Mouse (Mus musculus) ES-E14 (cell line): ENCODE data around the gene Fam81b. TPM values are rescaled to one million over a fixed set of nuclear protein-coding genes. Genes with fewer than 3 reads are reported as not detected.

Experiments
- DNase-seq: peaks from one replicate; pipeline ENCODE4 v3.0.0-alpha.2; 2013; ENCODE audit warnings: low read depth, low spot score
- H3K27ac ChIP-seq: 2 replicates; pipeline ENCODE4 v1.5.1; 2012; ENCODE audit warnings: low read depth, mild to moderate bottlenecking, low read length, moderate library complexity, mixed read lengths; ENCODE audit not compliant: poor library complexity, insufficient read depth, severe bottlenecking
- H3K36me3 ChIP-seq: 2 replicates; pipeline ENCODE4 v1.6.1; 2012; ENCODE audit warnings: mild to moderate bottlenecking, low read length, moderate library complexity, mixed read lengths; ENCODE audit not compliant: control insufficient read depth, poor library complexity, insufficient read depth, severe bottlenecking
- H3K4me1 ChIP-seq, 2 experiments: fragments of 150-350 bp in 1 of 2; sonication (generic) in 1 of 2; 2 replicates each; pipeline ENCODE4 v1.6.1; 2012; ENCODE audit warnings: low read length in 2 of 2, mild to moderate bottlenecking in 1 of 2, mixed read lengths in 1 of 2; ENCODE audit not compliant: control insufficient read depth in 2 of 2, insufficient read depth in 2 of 2, poor library complexity in 1 of 2
- H3K4me3 ChIP-seq, 2 experiments: fragments of 150-350 bp in 1 of 2; sonication (generic) in 1 of 2; 2 replicates each; pipeline ENCODE4 v1.5.1; 2012; ENCODE audit warnings: low read length in 2 of 2, low read depth in 1 of 2, mild to moderate bottlenecking in 1 of 2, mixed read lengths in 1 of 2; ENCODE audit not compliant: insufficient read depth in 1 of 2, poor library complexity in 1 of 2, severe bottlenecking in 1 of 2
- H3K9ac ChIP-seq: 2 replicates; pipeline ENCODE4 v1.6.1; 2012; ENCODE audit warnings: low read depth, mild to moderate bottlenecking, low read length, mixed read lengths; ENCODE audit not compliant: poor library complexity, insufficient read depth, severe bottlenecking
- H3K9me3 ChIP-seq: fragments of 150-350 bp; sonication (generic); 2 replicates; pipeline ENCODE4 v1.6.1; 2012; ENCODE audit warnings: low read depth, mild to moderate bottlenecking, low read length; ENCODE audit not compliant: control insufficient read depth, insufficient read depth
- CHD2 ChIP-seq: IDR thresholded peaks from 2 replicates; pipeline ENCODE4 v1.6.1; 2014; ENCODE audit warnings: mild to moderate bottlenecking, low read depth, low read length, inconsistent platforms
- HCFC1 ChIP-seq: IDR thresholded peaks from 2 replicates; pipeline ENCODE4 v1.6.1; 2012; ENCODE audit warnings: low read length, inconsistent platforms, borderline replicate concordance; ENCODE audit not compliant: insufficient read depth
- MAFK ChIP-seq: IDR thresholded peaks from 2 replicates; pipeline ENCODE4 v1.6.1; 2014; ENCODE audit warnings: mild to moderate bottlenecking, low read depth, low read length, inconsistent platforms; ENCODE audit not compliant: insufficient read depth
- ZC3H11A ChIP-seq: IDR thresholded peaks from 2 replicates; pipeline ENCODE4 v1.6.1; 2012; ENCODE audit warnings: low read depth, mild to moderate bottlenecking, inconsistent platforms, low read length, borderline replicate concordance
- ZNF384 ChIP-seq: IDR thresholded peaks from 2 replicates; pipeline ENCODE4 v1.6.1; 2012; ENCODE audit warnings: low read depth, low read length, inconsistent platforms
- in situ Hi-C, 2 experiments: fragments of 600-800 bp; cut with MboI; formaldehyde crosslinking; loops; one replicate each; pipeline ENCODE4 v1.15.1; 2025; ENCODE audit warnings: low sequenced_read_pairs in 2 of 2, inconsistent platforms in 1 of 2; ENCODE audit not compliant: unreplicated experiment in 2 of 2
- total RNA-seq: library from RNA; depleted of rRNA; stranded (reverse); fragments of 300-350 nt; gene quantifications from 2 replicates; pipeline ENCODE4 v1.2.3, GENCODE M21; 2012

The Fam81b gene
- total RNA-seq, 1 experiment: not detected

GRCm38 (mm10) chr13:76189190-76189589 is 115.7 kb downstream of the Fam81b start:
- Histone ChIP-seq H3K36me3 (peaks cover 4% of the 10 kb centered on the region), H3K4me1 (no peaks in the 10 kb centered on the region), H3K9me3 (no peaks in the 10 kb centered on the region; the same call in 1 of the 2 replicates), H3K27ac (no peak overlapping the region), H3K9ac (no peak overlapping the region), H3K4me3 (no peak overlapping the region)
- in situ Hi-C loops: no loop called here
- no peak for DNase-seq
- TF ChIP-seq CHD2 (no peak), MAFK (no peak), ZC3H11A (no peak), HCFC1 (no peak)

- in situ Hi-C loops: no loop called here
- no peak overlapping the region for H3K9ac ChIP-seq
- no peaks in the 10 kb centered on the region; the same call in 1 of the 2 replicates for H3K9me3 ChIP-seq
- TF ChIP-seq ZNF384: no peak
- TF ChIP-seq ZC3H11A: no peak
- no peak for TF ChIP-seq MAFK
- no peak for TF ChIP-seq HCFC1
- no peak for TF ChIP-seq CHD2
- no peaks in the 10 kb centered on the region for H3K4me1 ChIP-seq
- H3K36me3 ChIP-seq: peaks cover 4% of the 10 kb centered on the region
- no peak for DNase-seq
- no peak overlapping the region for H3K27ac ChIP-seq
- no peak overlapping the region for H3K4me3 ChIP-seq
These were observed 117.2 kb downstream of the Fam81b start for GRCm38 (mm10) chr13:76187651-76188050.

GRCm38 (mm10) chr13:76178700-76179099 is 126.2 kb downstream of the Fam81b start:
- no peak overlapping the region for H3K4me3 ChIP-seq
- H3K4me1 ChIP-seq: peaks cover 1 to 4% of the 10 kb centered on the region in 2 experiments; a peak in 1 of 4 replicates
- H3K9me3 ChIP-seq: no peaks in the 10 kb centered on the region
- no peak overlapping the region for H3K9ac ChIP-seq
- H3K36me3 ChIP-seq: peaks cover 4% of the 10 kb centered on the region
- in situ Hi-C loops: no loop called here
- no peak overlapping the region for H3K27ac ChIP-seq
- TF ChIP-seq ZNF384: no peak
- no peak for TF ChIP-seq MAFK
- no peak for TF ChIP-seq ZC3H11A
- no peak for TF ChIP-seq HCFC1
- TF ChIP-seq CHD2: no peak
- no peak for DNase-seq

GRCm38 (mm10) chr13:76174297-76174696 is 130.6 kb downstream of the Fam81b start:
- H3K36me3 ChIP-seq: peaks cover 4% of the 10 kb centered on the region; the same call in 1 of the 2 replicates
- H3K9ac ChIP-seq: no peak overlapping the region
- no peak overlapping the region for H3K27ac ChIP-seq
- peaks cover 0 to 2% of the 10 kb centered on the region in 2 experiments; a peak in 1 of 4 replicates for H3K4me1 ChIP-seq
- H3K4me3 ChIP-seq: no peak overlapping the region
- in situ Hi-C loops: no loop called here
- peak; percentile 76; the same call in 1 of the 2 replicates for TF ChIP-seq MAFK
- no peak for TF ChIP-seq CHD2
- DNase-seq: no peak
- no peaks in the 10 kb centered on the region for H3K9me3 ChIP-seq

GRCm38 (mm10) chr13:76160587-76160986 is 144.3 kb downstream of the Fam81b start:
- H3K9ac ChIP-seq: no peak overlapping the region
- no peak for TF ChIP-seq MAFK
- TF ChIP-seq ZC3H11A: no peak
- no peak for TF ChIP-seq HCFC1
- TF ChIP-seq ZNF384: no peak
- TF ChIP-seq CHD2: no peak
- no peaks in the 10 kb centered on the region for H3K9me3 ChIP-seq
- H3K4me3 ChIP-seq: no peak overlapping the region
- no peaks in the 10 kb centered on the region; the same call in 1 of the 2 replicates for H3K36me3 ChIP-seq
- H3K4me1 ChIP-seq: no peaks in the 10 kb centered on the region
- in situ Hi-C loops: no loop called here
- H3K27ac ChIP-seq: no peak overlapping the region
- DNase-seq: no peak
